Mouse (Mus musculus): ENCODE results near the gene Mybph. TPM values are rescaled to one million over a fixed set of nuclear protein-coding genes. Genes with fewer than 3 reads are reported as not detected.

The Mybph gene
- total RNA-seq, 2 experiments from 2014 or later: not detected

DNA sequence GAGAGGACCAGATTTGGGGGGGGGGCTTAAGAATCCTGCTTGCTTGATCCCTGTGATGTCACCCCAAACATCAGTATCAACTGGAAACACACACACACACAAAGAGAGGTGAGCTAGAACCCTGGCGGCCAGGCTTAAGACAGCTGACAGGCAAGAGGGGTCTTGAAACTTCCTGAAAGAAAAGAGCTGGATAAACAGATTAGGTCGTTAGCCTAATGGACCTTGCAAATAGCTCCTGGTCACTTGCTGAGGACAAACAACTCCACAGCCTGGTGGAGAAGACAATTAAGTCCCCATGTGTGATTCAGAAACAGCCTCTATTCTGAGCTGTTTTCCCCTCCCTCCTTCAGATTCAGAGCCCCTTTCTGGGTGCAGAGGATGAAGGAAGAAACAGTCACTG is 18.4 kb downstream of the Mybph start:
- no peak for DNase-seq

DNA sequence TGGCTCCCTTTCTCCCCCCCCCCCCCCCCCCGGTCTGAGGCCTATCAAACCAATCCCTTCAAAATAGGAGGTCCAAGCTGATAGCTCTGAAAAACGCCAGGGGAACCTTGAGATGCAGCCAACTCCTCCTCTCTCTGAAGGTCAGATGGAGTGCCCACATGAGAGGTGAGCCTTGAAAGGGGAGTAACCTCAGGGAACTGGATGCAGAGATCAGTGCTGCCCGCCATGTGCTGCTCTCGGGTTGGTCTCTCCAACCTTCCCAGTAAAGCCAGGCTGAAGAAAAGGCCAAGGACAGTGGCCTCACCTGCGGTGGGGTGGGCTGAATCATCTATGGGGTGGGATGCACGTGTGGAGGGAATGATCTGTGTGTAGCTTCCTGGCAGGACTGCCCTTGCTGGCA is 19.1 kb downstream of the Mybph start:
- no peak for DNase-seq

DNA sequence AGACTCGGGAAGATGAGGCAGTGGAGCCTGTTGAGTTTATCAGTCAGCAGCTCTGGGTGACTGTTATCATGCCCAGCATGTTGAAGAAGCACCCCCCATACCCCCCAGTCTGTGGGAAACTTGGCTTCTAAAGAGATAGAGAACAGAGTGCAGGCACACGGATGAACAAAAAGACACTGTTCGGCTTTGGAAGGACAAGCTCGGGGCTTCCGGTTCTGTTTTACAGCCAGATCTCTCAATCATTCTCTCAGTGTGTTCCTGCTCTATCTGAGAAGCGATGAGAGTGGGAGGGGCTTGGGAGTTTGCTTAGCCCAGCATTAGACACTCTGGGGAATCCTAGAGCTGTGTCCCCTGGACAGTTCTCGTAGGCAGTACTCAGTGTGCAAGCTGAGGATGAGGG is 20.2 kb downstream of the Mybph start:
- no peak for DNase-seq

DNA sequence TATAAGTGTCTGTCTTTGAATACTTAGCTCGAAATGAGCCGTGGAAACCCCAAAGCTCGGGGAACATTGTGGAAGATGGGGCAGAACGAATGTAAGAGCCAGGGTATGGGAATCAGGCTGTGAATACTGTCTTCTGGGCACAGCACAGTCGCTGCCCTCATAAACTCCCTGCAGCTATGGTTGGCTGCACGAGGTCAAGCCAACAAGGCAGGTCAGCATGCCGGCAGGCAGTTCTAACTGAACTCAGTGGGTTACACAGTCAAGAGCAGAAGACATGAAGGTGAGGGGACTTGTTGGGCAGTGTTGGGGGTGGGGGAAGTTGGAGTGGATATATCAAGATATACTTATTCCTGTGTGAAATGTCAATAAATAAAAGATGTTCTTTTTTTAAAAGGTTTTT is 21.8 kb downstream of the Mybph start:
- DNase-seq: no peak

DNA sequence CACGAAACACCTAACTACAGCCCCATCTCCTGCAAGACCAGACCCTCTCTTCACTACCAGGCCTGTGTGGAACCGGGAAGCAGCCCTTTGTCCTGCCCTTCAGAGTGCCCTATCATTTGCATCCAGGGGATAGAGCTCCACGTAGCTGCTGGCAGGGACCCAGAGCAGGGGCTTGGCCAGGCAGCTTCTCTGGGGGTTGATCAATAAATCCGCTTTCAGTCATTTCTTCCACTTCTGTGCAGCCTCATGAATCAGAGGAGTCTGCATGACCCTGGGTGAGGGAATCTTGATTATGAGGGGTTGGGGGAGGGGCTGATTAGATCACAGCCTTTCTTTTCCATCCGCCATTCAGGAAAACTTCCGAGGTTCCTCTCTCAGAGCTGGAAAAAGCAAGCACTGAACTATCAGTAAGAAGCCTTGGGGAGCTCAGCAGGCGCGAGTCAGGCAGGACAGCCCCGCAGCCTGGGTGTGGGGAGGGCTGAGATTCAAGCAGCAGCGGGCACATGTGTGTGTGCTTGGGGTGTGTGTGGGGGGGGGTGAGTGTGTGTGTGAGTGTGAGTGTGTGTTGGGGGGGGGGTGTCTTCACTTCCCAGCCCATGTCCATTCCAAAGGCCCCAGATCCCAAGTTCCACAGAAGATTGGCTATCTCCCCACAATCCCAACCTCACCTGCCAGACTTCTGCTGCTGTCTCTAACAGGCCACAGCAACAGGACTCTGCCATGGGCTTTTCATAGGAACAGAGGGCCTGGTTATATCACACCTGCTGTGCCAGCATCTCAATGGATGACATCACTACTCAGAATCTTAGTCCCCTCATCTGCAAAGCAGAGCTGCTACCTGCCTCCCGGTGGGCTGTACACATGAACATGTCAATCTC is 22.7 kb downstream of the Mybph start:
- no peak for DNase-seq

DNA sequence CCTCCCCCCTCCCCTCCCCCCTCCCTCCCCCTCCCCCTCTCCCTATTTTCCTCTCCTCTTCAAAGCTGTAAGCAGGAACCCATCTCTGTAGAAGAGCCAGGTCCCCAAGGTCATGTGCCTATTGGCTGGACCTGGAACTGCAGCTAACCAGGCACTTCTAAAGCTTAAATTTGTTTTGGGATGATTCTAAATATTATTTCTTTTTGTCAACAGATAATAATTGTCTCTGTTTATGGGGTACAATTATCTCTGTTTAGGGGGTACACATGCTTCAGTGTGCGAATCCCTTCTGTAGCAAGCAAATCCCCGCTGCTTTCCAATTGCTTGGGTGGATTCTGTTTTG is 23.4 kb downstream of the Mybph start:
- no peak for DNase-seq

DNA sequence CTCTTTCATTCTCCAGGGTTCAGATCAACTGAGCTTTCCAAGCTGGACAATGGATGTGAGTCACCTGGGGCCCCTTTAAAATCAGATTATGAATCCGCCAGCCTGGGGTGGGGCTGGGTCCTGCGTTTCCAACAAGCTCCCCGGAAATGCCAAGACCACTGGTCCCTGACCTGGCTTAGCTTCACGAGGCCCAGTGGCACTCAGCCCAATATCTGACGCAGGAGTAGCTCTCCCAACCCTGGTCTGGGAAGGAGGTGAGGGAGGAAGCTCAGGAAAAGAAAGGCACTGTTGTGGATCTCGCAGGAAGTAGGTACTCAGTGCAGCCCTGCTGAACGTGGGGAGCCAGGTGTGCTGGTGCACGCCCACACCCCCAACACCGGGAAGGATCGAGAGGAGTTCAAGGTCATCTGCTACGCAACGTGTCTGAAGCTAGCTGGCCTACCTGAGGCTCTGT is 23.8 kb downstream of the Mybph start:
- peak; percentile 39 for DNase-seq

DNA sequence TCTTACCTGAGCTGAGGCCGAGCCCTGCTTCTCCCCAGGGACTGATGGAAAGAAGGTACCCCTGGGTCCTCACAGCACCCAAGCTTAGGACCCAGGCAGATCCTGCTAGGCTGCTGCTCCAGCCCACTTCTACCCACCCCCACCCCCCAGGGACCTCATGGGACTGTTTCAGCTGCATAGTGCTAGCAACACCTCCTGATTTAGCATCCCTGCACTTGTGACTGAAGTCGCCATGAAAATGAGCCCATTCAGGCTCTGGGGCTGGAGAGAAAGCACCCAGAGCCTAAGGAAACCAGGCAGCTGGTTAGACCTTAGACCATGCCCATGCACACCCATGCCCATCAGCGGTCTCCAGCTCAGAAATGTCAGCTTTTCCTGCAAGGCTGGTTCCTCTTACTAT is 24.7 kb downstream of the Mybph start:
- no peak for DNase-seq

DNA sequence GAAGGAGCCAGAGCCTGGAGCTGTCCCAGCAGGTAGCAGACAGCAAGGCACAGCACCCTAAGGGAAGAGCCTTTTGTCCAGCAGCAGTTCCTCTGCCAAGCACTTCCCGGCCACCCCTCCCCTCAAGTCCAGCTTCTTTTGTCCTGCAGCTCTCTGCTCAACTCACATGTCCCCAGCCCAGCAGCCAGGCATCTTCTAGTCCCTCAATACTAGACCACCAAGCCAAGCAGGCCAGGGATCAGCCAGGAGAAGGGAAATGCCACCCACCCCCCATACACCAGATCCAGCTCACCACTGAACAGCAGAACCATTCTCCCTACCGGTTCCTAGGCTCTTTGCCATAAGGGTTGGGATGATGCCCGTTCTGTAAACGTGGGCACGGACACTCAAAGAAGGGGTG is 26.4 kb downstream of the Mybph start:
- no peak for DNase-seq

DNA sequence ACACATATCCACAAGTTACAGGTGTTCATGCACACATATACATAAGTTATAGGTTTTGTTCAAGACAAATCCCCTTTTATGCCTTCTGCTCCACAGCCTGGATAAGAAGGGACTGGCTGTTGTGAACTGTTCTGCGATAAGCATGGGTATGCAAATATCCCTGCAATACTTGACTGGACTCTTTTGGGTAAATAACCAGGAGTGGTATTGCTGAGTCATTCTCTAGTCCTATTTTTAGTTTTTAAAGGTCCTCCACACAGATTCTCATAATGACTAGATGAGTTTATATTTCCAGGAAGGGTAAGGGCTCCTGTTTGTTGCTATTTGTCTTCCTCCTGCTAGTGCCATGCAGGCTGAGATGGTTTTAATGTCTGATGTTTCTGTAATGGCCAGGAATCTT is 27.9 kb downstream of the Mybph start:
- no peak for DNase-seq

DNA sequence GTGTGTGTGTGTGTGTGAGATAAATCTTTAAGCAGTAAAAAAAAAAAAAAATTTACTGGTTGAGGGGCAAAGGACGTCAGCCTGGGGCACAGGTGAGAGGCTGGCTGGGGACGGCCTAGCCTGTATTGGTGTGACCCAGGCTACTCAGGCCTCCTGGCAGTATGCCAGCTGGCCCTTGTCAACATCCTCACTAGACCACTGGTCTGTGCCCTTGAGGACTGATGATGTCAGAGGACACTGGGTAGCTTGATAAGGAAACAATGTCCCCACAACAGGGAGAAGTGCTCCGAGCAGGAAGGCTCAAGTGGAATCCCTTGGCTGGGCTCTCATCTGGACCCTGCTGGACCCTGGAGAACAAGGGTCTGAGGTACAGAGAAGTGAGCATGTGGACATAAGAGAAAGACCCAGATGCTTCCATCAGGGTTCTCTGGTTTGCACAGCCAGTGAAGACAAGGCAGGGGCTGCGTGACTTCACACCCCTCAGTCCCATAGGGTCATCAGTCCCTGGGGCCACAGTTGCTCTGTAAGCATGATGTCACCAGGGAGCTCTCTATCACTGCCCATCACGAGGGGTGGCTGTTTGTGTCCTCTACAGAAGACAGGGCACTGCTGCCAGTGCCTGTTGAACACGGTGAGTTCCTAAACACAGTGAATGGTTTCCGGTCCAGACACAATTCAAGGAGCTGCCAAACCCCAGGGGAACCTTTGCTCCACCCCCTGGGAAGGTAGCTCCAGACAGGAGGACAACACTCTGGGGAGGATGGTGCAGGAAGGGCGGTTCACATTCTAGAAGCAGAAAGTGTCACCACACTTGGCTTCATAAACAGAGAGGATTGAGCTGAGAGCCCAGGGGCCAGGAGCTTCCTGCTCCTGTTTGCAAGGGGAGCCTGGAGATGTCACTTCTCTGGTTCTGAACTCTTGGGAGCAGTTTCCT is 29.1 kb downstream of the Mybph start:
- DNase-seq: peak; percentile 85

DNA sequence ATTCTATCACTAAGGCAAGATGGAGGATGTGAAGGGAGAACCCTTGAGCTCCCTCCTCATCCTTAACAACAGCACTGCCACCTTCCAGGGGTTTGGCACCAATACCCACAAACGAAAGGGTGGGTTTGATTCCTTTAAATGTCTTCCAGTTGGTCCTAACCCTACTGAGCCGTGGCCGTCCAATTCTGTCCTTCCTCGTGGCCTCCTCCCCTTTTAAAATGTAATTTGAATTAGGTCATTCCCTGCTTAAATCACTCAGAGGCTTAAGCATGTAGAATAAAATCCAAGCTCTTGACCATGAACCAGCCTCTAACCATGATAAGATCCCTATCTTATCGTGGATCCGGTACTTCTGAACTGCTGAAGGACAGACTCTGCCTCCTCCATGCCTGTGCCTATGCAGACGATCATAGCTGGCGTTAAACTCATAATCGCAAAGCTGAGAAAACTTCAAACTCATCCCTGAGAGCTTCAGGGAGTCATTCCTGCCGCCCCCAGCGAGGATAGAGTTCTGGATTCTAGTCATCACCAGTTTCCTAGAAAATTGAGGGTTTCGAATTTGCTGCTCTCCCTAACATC is 31.5 kb downstream of the Mybph start:
- no peak for DNase-seq

DNA sequence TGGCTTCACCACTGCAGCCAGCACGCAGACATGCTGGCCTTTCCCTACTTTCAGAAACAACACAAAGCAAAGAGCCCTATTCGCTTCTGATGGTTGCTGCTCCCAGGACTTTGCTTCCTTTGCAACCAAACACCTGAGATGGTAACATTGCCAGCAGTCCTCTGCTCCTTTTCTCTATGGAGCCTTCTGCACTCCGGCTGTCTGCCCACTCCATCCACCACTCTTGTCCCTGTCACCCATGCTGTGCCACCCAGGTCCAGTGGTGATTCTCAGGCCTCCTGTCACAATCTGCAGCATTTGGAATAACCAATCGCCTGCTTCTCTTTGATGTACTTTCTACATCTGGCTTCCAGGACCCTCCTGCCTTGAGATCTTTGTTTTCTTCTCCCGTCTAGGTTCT is 32.1 kb downstream of the Mybph start:
- DNase-seq: no peak

DNA sequence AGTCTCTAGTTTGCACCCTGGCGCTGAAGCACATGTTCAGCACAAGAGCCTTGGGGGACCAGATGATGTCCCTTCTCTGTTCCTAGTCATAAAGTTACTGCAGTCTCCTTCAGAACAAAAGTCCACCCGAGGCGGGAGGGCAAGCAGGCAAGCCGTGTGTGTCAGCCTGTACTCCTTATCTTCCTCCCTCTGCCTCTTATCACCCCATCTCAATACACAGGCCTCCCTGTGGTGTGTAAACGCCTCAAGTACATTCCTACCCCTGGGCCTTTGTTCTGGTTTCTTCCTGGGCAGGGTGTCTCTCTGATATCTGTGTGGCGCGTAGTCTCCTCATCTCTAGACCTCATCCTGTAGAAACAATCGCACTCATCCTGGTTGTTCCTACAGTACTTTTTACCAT is 33.5 kb downstream of the Mybph start:
- no peak for DNase-seq

DNA sequence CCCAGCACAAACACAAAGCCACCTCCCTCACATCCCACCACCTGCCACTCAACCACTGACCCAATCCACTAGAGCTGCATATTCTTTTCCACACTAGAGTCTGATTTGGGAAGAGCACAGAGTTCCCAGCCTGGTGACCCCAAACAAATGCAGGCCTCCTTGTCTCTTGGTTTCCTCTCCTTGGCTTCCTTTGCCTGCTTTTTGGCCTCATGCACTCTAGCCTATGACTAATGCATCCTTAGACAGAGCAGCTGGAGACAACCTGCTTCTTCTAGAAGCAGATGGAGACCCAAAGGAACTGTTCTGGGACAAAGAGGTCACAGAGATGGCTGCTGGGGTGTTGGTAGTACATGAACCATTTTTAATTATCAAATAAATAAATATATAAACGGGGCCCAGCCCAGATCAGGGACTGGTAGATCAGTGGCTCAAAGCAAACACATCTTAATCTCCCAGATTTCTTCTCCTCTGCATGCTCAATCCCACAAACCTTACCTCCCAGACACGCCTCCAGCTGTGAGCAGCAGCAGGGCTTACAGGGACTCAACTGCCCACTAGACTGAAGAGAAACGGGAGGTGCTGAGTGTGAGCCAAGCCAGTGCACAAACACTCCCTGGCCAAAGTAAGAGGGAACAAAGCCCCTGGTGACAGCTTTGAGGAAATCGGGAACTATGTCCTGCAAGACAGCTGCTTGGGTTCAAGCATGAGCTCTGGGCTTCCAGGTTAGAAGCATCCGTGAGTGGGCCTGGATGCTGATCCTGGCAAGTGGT is 36.7 kb downstream of the Mybph start:
- no peak for DNase-seq

DNA sequence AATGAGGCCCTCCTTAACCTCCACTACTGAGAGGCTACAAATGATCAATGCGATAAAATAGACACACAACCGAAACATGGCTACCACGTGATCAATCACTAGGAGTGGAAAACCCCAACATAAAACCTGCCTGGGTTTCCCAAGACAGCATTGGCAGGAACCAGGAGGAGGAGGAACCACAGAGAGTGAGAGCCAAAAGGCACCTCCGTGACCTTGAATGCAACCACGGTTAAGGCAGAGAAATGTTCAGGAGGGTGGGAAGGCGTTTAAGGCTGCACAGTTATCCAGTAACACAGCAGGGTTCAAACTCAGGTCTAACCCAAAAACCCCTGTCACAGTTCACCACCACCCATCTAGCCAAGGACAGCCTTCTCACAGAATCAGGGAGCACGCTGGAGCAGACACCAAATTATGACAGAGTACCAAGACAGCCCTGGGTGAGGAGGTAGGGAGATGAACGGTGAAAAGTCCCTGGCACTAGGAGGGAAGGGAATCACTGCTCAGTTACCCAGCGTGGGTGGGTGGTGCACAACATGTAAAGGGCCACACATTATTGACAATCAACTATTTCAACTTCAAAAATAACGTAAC is 37.5 kb downstream of the Mybph start:
- no peak for DNase-seq

DNA sequence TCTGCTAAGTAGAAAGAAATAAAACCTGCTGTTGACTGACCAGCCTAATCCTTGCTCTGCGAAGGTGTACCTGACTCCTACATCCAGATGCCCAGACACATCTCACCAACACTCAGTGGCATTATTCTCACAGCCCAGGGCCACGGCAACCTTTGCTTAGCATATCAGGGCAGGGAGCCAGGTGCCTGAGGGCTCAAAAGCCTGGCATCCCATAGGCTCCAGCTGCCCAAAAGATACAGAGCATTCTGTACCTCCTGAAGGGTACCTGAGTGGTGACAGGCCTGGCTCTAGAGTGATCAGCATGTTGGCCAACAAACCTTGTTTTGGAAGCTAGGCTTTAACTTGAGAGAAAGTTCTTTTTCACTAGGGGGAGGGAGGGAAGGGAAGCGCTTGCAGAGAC is 38.0 kb downstream of the Mybph start:
- peak; percentile 63 for DNase-seq

DNA sequence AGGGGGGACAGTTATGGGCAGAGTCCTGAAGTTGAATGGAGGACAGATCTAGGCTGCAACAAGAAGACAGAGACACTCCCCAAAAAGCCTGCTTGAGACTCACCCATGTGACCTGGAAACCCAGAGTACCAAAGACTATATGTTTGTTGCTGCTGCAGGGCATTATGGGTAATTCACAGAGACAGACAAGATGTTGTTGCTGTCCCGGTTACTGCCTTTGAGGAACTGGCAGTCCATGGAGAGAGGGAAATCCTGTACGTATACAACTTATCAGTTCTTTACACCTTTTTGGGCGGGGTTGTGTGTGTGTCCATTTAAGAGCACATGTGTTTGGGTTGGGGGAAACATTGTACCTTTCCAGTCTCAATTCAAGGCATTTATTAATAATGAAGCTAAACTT is 38.4 kb downstream of the Mybph start:
- no peak for DNase-seq

DNA sequence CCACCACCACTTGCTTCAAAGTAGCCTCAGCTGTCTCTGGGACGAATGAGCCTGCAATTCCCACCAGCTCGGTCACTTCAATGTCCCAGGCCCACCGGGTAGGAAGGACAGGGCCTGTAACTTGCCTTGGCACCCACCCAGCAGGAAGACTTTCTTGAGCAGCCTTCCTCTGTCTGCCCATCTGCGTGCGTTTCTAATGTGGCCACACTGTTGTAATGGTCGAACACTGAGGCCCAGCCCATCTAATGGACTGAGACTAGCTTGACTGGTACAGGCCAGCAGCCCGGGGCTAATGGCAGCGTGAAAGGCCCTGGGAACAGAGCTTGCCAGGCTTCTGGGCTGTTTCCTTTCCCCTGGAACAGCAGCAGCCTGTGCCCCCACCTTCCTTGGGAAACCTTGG is 39.1 kb downstream of the Mybph start:
- DNase-seq: no peak

DNA sequence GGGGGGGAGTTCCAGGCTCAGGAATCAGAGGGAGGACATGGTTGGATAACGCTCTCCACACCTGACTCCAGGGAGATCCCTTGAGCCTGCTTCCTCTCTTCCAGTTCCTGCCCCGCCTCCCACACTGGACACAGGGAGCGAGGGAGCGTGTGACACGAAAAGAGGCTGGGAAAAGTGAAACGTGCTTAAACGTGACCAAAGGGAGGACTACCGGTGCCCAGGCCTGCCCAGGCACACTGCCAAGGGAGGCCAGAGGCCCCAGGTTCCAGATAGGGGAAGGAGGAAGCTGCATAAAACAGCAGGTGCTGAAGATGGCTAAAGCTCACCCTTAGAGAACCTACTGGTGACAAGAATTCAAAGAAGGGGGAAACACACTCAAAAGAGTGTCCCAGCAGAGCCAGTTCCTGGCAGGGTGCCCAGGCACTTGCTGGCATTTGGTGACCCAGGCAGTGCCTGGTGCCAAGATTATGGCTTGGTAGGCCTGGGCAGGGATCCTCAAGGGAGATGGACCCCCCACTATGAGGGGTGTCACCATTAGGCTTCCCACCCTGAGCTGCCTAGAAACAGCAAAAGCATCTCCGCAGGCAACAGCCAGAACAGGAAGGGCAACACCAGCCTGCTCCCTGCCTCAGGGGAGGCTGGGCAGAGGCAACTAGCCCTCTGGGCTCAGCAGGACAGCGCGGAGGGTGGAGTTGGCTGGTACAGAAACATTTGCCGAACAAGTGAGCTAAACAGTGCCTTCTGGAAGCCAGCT is 39.7 kb downstream of the Mybph start:
- peak; percentile 67 for DNase-seq

Data from heart, postnatal 4 days (tissue).